Mouse (Mus musculus) heart, embryonic 14.5 days (tissue): Measurements from ENCODE around the gene Mcm5. TPM values are rescaled to one million over a fixed set of nuclear protein-coding genes. Genes with fewer than 3 reads are reported as not detected.

Source experiments
- ATAC-seq: fragments of 200-750 bp; cut with Nextera tagmentation; 2 replicates; pipeline ENCODE4 v1.8.0; 2017; ENCODE audit warnings: low read depth, moderate TSS enrichment; ENCODE audit not compliant: insufficient number of reproducible peaks, insufficient read depth, low FRiP score
- H3K27ac ChIP-seq, 2 experiments: fragments of 200-500 bp in 1 of 2; fragments of 300-500 bp in 1 of 2; sonication (generic) in 1 of 2; replicated peaks in 1 of 2; 2 replicates each; pipeline ENCODE4 v1.5.1; 2012 to 2014; ENCODE audit warnings: low read depth in 2 of 2, low read length in 2 of 2, control low read depth in 1 of 2, mild to moderate bottlenecking in 1 of 2, mixed read lengths in 1 of 2; ENCODE audit not compliant: control insufficient read depth in 1 of 2, insufficient read depth in 1 of 2
- H3K27me3 ChIP-seq: fragments of 300-500 bp; sonication (generic); 2 replicates; pipeline ENCODE4 v1.6.1; 2014; ENCODE audit warnings: mild to moderate bottlenecking, low read length, control low read depth; ENCODE audit not compliant: control insufficient read depth, insufficient read depth
- H3K36me3 ChIP-seq: fragments of 300-500 bp; sonication (generic); 2 replicates; pipeline ENCODE4 v1.6.1; 2014; ENCODE audit warnings: mild to moderate bottlenecking, control low read depth, low read length, mixed read lengths; ENCODE audit not compliant: control insufficient read depth, insufficient read depth
- H3K4me1 ChIP-seq, 2 experiments: fragments of 200-500 bp in 1 of 2; fragments of 300-500 bp in 1 of 2; sonication (generic) in 1 of 2; 2 replicates each; pipeline ENCODE4 v1.6.1; 2012 to 2014; ENCODE audit warnings: low read length in 2 of 2, control low read depth in 1 of 2, mixed read lengths in 1 of 2; ENCODE audit not compliant: control insufficient read depth in 2 of 2, insufficient read depth in 2 of 2
- H3K4me2 ChIP-seq: fragments of 300-500 bp; sonication (generic); 2 replicates; pipeline ENCODE4 v1.6.1; 2014; ENCODE audit warnings: mild to moderate bottlenecking, low read length
- H3K4me3 ChIP-seq, 2 experiments: fragments of 200-500 bp in 1 of 2; fragments of 300-500 bp in 1 of 2; sonication (generic) in 1 of 2; 2 replicates each; pipeline ENCODE4 v1.5.1; 2012 to 2014; ENCODE audit warnings: low read length in 2 of 2, mild to moderate bottlenecking in 2 of 2, control low read depth in 1 of 2, low read depth in 1 of 2, moderate library complexity in 1 of 2; ENCODE audit not compliant: control insufficient read depth in 1 of 2, insufficient read depth in 1 of 2
- H3K9ac ChIP-seq: fragments of 300-500 bp; sonication (generic); 2 replicates; pipeline ENCODE4 v1.6.1; 2014; ENCODE audit warnings: mild to moderate bottlenecking, low read length
- H3K9me3 ChIP-seq: fragments of 300-500 bp; sonication (generic); 2 replicates; pipeline ENCODE4 v1.6.1; 2016; ENCODE audit warnings: low read length, control low read depth; ENCODE audit not compliant: control insufficient read depth
- WGBS: fragments of 180-500 bp; shearing (Covaris S2); extraction: QIAGEN DNeasy Blood & Tissue Kit; methylation state at CpG from one replicate; pipeline ENCODE4 v1.1.7; 2014; 5-methylcytosine and 5-hydroxymethylcytosine counted together
- polyA plus RNA-seq: library from polyadenylated mRNA; unstranded; fragments of >200 nt; fragmentation: Nextera tagmentation; extraction: Ambion mirVana; gene quantifications from 2 replicates; pipeline ENCODE4 v1.2.1, GENCODE M21; 2014

Mcm5 gene
- polyA plus RNA-seq, 1 experiment from 2014 or later, result 63.7 TPM

GRCm38 (mm10) chr8:75084382-75085064, 24.8 kb upstream of the Mcm5 start:
- WGBS, result 64% methylated on average over 3 of the region's 3 CpGs
- Histone ChIP-seq H3K36me3 (no peaks in the 10 kb centered on the region), H3K27ac (peak overlapping the region; percentile 21 to 25), H3K27me3 (no peaks in the 10 kb centered on the region), H3K4me2 (peak overlapping the region; percentile 50; the same call in 1 of the 2 replicates), H3K4me3 (no peak overlapping the region), H3K4me1 (peaks cover 5 to 8% of the 10 kb centered on the region in 2 experiments), H3K9me3 (no peaks in the 10 kb centered on the region), H3K9ac (no peak overlapping the region)
- ATAC-seq, result no peak

- Histone ChIP-seq H3K27me3 (no peaks in the 10 kb centered on the region), H3K4me1 (peaks cover 7 to 15% of the 10 kb centered on the region in 2 experiments), H3K36me3 (no peaks in the 10 kb centered on the region), H3K9ac (no peak overlapping the region), H3K9me3 (no peaks in the 10 kb centered on the region), H3K4me2 (no peak overlapping the region), H3K4me3 (no peak overlapping the region), H3K27ac (no peak overlapping the region)
- 81% methylated on average over 2 of the region's 2 CpGs for WGBS
- ATAC-seq, result no peak
These were observed 23.4 kb upstream of the Mcm5 start for GRCm38 (mm10) chr8:75086002-75086401.

- ATAC-seq, result no peak
These were observed 22.2 kb upstream of the Mcm5 start for GRCm38 (mm10) chr8:75087127-75087526.

GRCm38 (mm10) chr8:75088989-75089881, 20.1 kb upstream of the Mcm5 start:
- peak; percentile 46; the same call in 1 of the 2 replicates for ATAC-seq
- Histone ChIP-seq H3K9ac (peak overlapping the region; percentile 49; the same call in 1 of the 2 replicates), H3K36me3 (no peaks in the 10 kb centered on the region), H3K9me3 (no peaks in the 10 kb centered on the region), H3K4me3 (peak overlapping the region; percentile 4 to 15; a peak in 1 of 4 replicates), H3K27me3 (no peaks in the 10 kb centered on the region), H3K27ac (peak overlapping the region; percentile 37 to 73), H3K4me1 (peaks cover 9 to 19% of the 10 kb centered on the region in 2 experiments), H3K4me2 (peak overlapping the region; percentile 52)
- 11% methylated on average over 6 of the region's 6 CpGs for WGBS

More at GRCm38 (mm10) chr8:75087127-75087526, 22.2 kb upstream of the Mcm5 start:
- no peak overlapping the region for H3K27ac ChIP-seq
- no peak overlapping the region for H3K9ac ChIP-seq
- H3K4me2 ChIP-seq, result no peak overlapping the region
- H3K4me1 ChIP-seq, result peaks cover 7 to 15% of the 10 kb centered on the region in 2 experiments
- H3K27me3 ChIP-seq, result no peaks in the 10 kb centered on the region
- no peaks in the 10 kb centered on the region for H3K9me3 ChIP-seq
- H3K36me3 ChIP-seq, result no peaks in the 10 kb centered on the region
- H3K4me3 ChIP-seq, result no peak overlapping the region

- 69% methylated on average over 4 of the region's 4 CpGs for WGBS
These were observed 18.5 kb upstream of the Mcm5 start for GRCm38 (mm10) chr8:75090781-75091365.

GRCm38 (mm10) chr8:75093399-75094156, 15.8 kb upstream of the Mcm5 start, which contains the start of gene Hmox1:
TSS of gene Hmox1 (plus strand) at chr8:75093621.
- Histone ChIP-seq H3K4me1 (peaks cover 9 to 19% of the 10 kb centered on the region in 2 experiments), H3K27ac (peak within 1 kb of the TSS; percentile 24 to 38; a peak in 3 of 4 replicates), H3K27me3 (no peaks in the 10 kb centered on the region), H3K36me3 (peaks cover 25% of the 10 kb centered on the region), H3K9me3 (no peaks in the 10 kb centered on the region), H3K4me2 (peak within 1 kb of the TSS; percentile 83), H3K4me3 (peak within 1 kb of the TSS; percentile 67 to 86), H3K9ac (peak within 1 kb of the TSS; percentile 77)
- under 1% methylated on average over 36 of the region's 36 CpGs for WGBS
- peak; percentile 85 for ATAC-seq

More at GRCm38 (mm10) chr8:75090781-75091365, 18.5 kb upstream of the Mcm5 start:
- no peaks in the 10 kb centered on the region for H3K27me3 ChIP-seq
- no peak overlapping the region for H3K27ac ChIP-seq
- no peak overlapping the region for H3K4me2 ChIP-seq
- no peaks in the 10 kb centered on the region for H3K9me3 ChIP-seq
- peaks cover 9 to 19% of the 10 kb centered on the region in 2 experiments for H3K4me1 ChIP-seq
- no peak overlapping the region for H3K9ac ChIP-seq
- no peaks in the 10 kb centered on the region for H3K36me3 ChIP-seq
- H3K4me3 ChIP-seq, result no peak overlapping the region
- no peak for ATAC-seq

- no peaks in the 10 kb centered on the region for H3K9me3 ChIP-seq
- no peak for ATAC-seq
- H3K27ac ChIP-seq, result no peak overlapping the region
- H3K27me3 ChIP-seq, result no peaks in the 10 kb centered on the region
- H3K9ac ChIP-seq, result no peak overlapping the region
- WGBS, result 68% methylated on average over 4 of the region's 4 CpGs
- peaks cover 19% of the 10 kb centered on the region for H3K36me3 ChIP-seq
- H3K4me1 ChIP-seq, result peaks cover 4% of the 10 kb centered on the region in 2 experiments; a peak in 2 of 4 replicates
- no peak overlapping the region for H3K4me2 ChIP-seq
- H3K4me3 ChIP-seq, result no peak overlapping the region
These were observed 6.4 kb upstream of the Mcm5 start for GRCm38 (mm10) chr8:75102956-75103355.
